Mouse (Mus musculus) spleen, adult 2 months (tissue): Measurements from ENCODE around the gene Tmem141. TPM values are rescaled to one million over a fixed set of nuclear protein-coding genes. Genes with fewer than 3 reads are reported as not detected.

Source experiments
- DNase-seq, 2 experiments: peaks; one replicate each; pipeline versions ENCODE4 v3.0.0 to v3.0.0-alpha.2; 2012 to 2021; ENCODE audit warnings: low spot score in 2 of 2, low read depth in 1 of 2
- H3K27ac ChIP-seq: fragments of 200-500 bp; 2 replicates; pipeline ENCODE4 v1.5.1; 2012; ENCODE audit warnings: low read length, inconsistent platforms; ENCODE audit not compliant: insufficient read depth
- H3K27me3 ChIP-seq: fragments of 200-500 bp; 2 replicates; pipeline ENCODE4 v1.6.1; 2012; ENCODE audit warnings: mild to moderate bottlenecking, moderate library complexity, low read length, inconsistent platforms; ENCODE audit not compliant: control insufficient read depth, insufficient read depth
- H3K36me3 ChIP-seq: fragments of 200-500 bp; 2 replicates; pipeline ENCODE4 v1.6.1; 2012; ENCODE audit warnings: mild to moderate bottlenecking, low read length, inconsistent platforms; ENCODE audit not compliant: control insufficient read depth, insufficient read depth
- H3K4me1 ChIP-seq: fragments of 200-500 bp; 2 replicates; pipeline ENCODE4 v1.6.1; 2011; ENCODE audit warnings: inconsistent platforms; ENCODE audit not compliant: control insufficient read depth, insufficient read depth, insufficient read length
- H3K4me3 ChIP-seq: fragments of 200-500 bp; 2 replicates; pipeline ENCODE4 v1.5.1; 2011; ENCODE audit warnings: mild to moderate bottlenecking, inconsistent platforms; ENCODE audit not compliant: insufficient read depth, insufficient read length; ENCODE audit errors: extremely low read depth
- CTCF ChIP-seq: fragments of 200-500 bp; IDR thresholded peaks from 2 replicates; pipeline ENCODE4 v1.5.1; 2011; ENCODE audit warnings: mild to moderate bottlenecking, inconsistent platforms; ENCODE audit not compliant: insufficient read depth, insufficient read length, insufficient replicate concordance; ENCODE audit errors: extremely low read depth
- POLR2A ChIP-seq: fragments of 200-500 bp; IDR thresholded peaks from 2 replicates; pipeline ENCODE4 v1.6.1; 2011; ENCODE audit warnings: low read depth, low read length, inconsistent platforms
- WGBS: fragments of 180-500 bp; shearing (Covaris S2); methylation state at CpG from one replicate; pipeline ENCODE4 v1.1.7; 2018; 5-methylcytosine and 5-hydroxymethylcytosine counted together
- polyA plus RNA-seq: library from polyadenylated mRNA; depleted of rRNA; stranded (reverse); fragments of >200 nt; gene quantifications from 2 replicates; pipeline ENCODE4 v1.2.3, GENCODE M21; 2012

Tmem141 gene
- polyA plus RNA-seq, 1 experiment, result 16.8 TPM

GRCm38 (mm10) chr2:25584152-25584551, 37.7 kb downstream of the Tmem141 start:
- 92% methylated on average over 3 of the region's 3 CpGs for WGBS
- no peak for DNase-seq
- H3K4me3 ChIP-seq, result no peak overlapping the region
- H3K4me1 ChIP-seq, result peaks cover 13% of the 10 kb centered on the region
- H3K36me3 ChIP-seq, result peaks cover 9% of the 10 kb centered on the region
- TF ChIP-seq CTCF, result no peak
- no peak for TF ChIP-seq POLR2A
- no peak overlapping the region for H3K27ac ChIP-seq
- H3K27me3 ChIP-seq, result peaks cover 7% of the 10 kb centered on the region; the same call in 1 of the 2 replicates

DNA sequence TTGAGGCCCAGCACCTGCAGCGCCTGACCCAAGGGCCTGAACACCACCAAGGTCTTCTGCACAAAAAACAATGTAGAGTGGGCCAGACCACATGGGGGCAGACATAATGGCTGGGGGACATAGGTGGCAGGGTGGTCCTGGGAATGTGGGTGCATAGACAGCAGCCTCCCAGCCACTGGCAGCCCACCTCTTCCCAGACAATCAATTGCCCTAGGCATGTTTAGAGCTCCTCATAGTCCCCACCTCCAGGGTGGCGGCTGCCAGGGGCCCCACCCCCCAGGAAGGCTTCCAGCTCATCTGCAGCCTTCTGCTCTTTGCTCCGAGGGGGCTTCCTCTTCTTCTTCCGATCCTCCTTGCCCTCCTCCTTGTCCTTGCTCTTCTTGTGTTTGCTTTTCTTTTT, 38.2 kb downstream of the Tmem141 start:
- Histone ChIP-seq H3K4me1 (peaks cover 17% of the 10 kb centered on the region), H3K27me3 (peaks cover 13% of the 10 kb centered on the region), H3K4me3 (no peak overlapping the region), H3K27ac (no peak overlapping the region), H3K36me3 (peaks cover 9% of the 10 kb centered on the region)
- no peak for TF ChIP-seq CTCF
- no peak for TF ChIP-seq POLR2A
- no peak for DNase-seq
- 78% methylated on average over 4 of the region's 4 CpGs for WGBS

DNA sequence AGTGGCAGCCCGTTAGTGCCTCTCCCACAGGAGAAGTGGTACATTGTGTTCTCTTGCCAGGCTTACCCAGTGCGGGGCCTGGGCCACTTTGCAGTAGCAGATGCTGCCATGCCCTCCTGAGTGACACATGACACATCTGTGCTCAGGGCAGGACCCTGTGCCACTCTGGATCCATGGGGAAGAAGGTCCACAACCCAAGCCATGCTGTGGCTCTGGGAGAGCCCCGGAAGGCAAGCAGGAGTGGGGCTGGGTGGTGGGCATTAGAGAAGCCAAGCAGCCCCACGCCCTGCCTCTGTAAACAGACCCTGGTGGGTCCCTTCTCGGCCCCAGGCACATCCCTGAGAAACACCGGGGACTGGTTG, 38.7 kb downstream of the Tmem141 start:
- TF ChIP-seq CTCF (no peak), POLR2A (no peak)
- no peak for DNase-seq
- Histone ChIP-seq H3K36me3 (peaks cover 9% of the 10 kb centered on the region), H3K4me3 (no peak overlapping the region), H3K4me1 (peaks cover 21% of the 10 kb centered on the region), H3K27me3 (peaks cover 17% of the 10 kb centered on the region), H3K27ac (no peak overlapping the region)
- 93% methylated on average over 6 of the region's 6 CpGs for WGBS

- TF ChIP-seq POLR2A (no peak), CTCF (no peak)
- no peak for DNase-seq
- Histone ChIP-seq H3K4me1 (peaks cover 26% of the 10 kb centered on the region), H3K27me3 (peaks cover 21% of the 10 kb centered on the region), H3K36me3 (peaks cover 9% of the 10 kb centered on the region), H3K27ac (no peak overlapping the region; the same call in 1 of the 2 replicates), H3K4me3 (no peak overlapping the region)
- WGBS, result 54% methylated on average over 12 of the region's 12 CpGs
These were observed 39.2 kb downstream of the Tmem141 start for GRCm38 (mm10) chr2:25582466-25583119.

GRCm38 (mm10) chr2:25581901-25582301, 39.9 kb downstream of the Tmem141 start:
- Histone ChIP-seq H3K4me3 (no peak overlapping the region), H3K27me3 (peaks cover 25% of the 10 kb centered on the region), H3K36me3 (peaks cover 9% of the 10 kb centered on the region), H3K4me1 (peaks cover 32% of the 10 kb centered on the region), H3K27ac (peak overlapping the region; percentile 7; the same call in 1 of the 2 replicates)
- TF ChIP-seq CTCF, result no peak
- no peak for TF ChIP-seq POLR2A
- DNase-seq, result no peak
- 8% methylated on average over 6 of the region's 6 CpGs for WGBS

GRCm38 (mm10) chr2:25581294-25581864, 40.4 kb downstream of the Tmem141 start, which contains the start of gene Ajm1:
Gene Ajm1, minus strand, starts transcription at chr2:25581757.
- H3K4me1 ChIP-seq, result peaks cover 32% of the 10 kb centered on the region

More at GRCm38 (mm10) chr2:25581294-25581864, 40.4 kb downstream of the Tmem141 start, which contains the start of gene Ajm1:
- peaks cover 9% of the 10 kb centered on the region for H3K36me3 ChIP-seq
- peak within 1 kb of the TSS; percentile 7; the same call in 1 of the 2 replicates for H3K27ac ChIP-seq
- H3K4me3 ChIP-seq, result peak within 1 kb of the TSS; percentile 28; the same call in 1 of the 2 replicates
- H3K27me3 ChIP-seq, result peaks cover 25% of the 10 kb centered on the region
- DNase-seq, result peak; percentile 42 to 55
- WGBS, result 5% methylated on average over 19 of the region's 19 CpGs
- no peak for TF ChIP-seq POLR2A
- peak; percentile 72; the same call in 1 of the 2 replicates for TF ChIP-seq CTCF
